Mouse (Mus musculus) midbrain, embryonic 11.5 days (tissue): ENCODE measurements around the gene Rhbdf2. TPM values are rescaled to one million over a fixed set of nuclear protein-coding genes. Genes with fewer than 3 reads are reported as not detected.

ENCODE experiments used
- ATAC-seq: fragments of 200-750 bp; cut with Nextera tagmentation; 2 replicates; pipeline ENCODE4 v1.8.0; 2017; ENCODE audit warnings: moderate TSS enrichment, moderate library complexity; ENCODE audit not compliant: low FRiP score
- DNase-seq: peaks from one replicate; pipeline ENCODE4 v3.0.0; 2015; ENCODE audit warnings: low spot score; ENCODE audit errors: missing footprints
- H3K27ac ChIP-seq: fragments of 300-500 bp; sonication (generic); 2 replicates; pipeline ENCODE4 v1.5.1; 2014; ENCODE audit warnings: low read depth, low read length
- H3K27me3 ChIP-seq: fragments of 300-500 bp; sonication (generic); 2 replicates; pipeline ENCODE4 v1.6.1; 2014; ENCODE audit warnings: mild to moderate bottlenecking, low read length, moderate library complexity, mixed read lengths; ENCODE audit not compliant: control insufficient read depth, insufficient read depth
- H3K36me3 ChIP-seq: fragments of 300-500 bp; sonication (generic); 2 replicates; pipeline ENCODE4 v1.6.1; 2014; ENCODE audit warnings: mild to moderate bottlenecking, low read length, moderate library complexity, mixed read lengths; ENCODE audit not compliant: control insufficient read depth, insufficient read depth
- H3K4me1 ChIP-seq: fragments of 300-500 bp; sonication (generic); 2 replicates; pipeline ENCODE4 v1.6.1; 2014; ENCODE audit warnings: low read length; ENCODE audit not compliant: control insufficient read depth, insufficient read depth
- H3K4me2 ChIP-seq: fragments of 300-500 bp; sonication (generic); 2 replicates; pipeline ENCODE4 v1.6.1; 2014; ENCODE audit warnings: mild to moderate bottlenecking, moderate library complexity
- H3K4me3 ChIP-seq: fragments of 300-500 bp; sonication (generic); 2 replicates; pipeline ENCODE4 v1.5.1; 2014; ENCODE audit warnings: low read depth, low read length
- H3K9ac ChIP-seq: fragments of 300-500 bp; sonication (generic); 2 replicates; pipeline ENCODE4 v1.6.1; 2014; ENCODE audit warnings: low read length
- H3K9me3 ChIP-seq: fragments of 300-500 bp; sonication (generic); 2 replicates; pipeline ENCODE4 v1.6.1; 2016; ENCODE audit warnings: low read length; ENCODE audit not compliant: control insufficient read depth
- WGBS: fragments of 180-500 bp; shearing (Covaris S2); extraction: QIAGEN DNeasy Blood & Tissue Kit; methylation state at CpG from one replicate; pipeline ENCODE4 v1.1.7; 2014; 5-methylcytosine and 5-hydroxymethylcytosine counted together
- polyA plus RNA-seq: library from polyadenylated mRNA; unstranded; fragments of >200 nt; fragmentation: Nextera tagmentation; extraction: Ambion mirVana; gene quantifications from 2 replicates; pipeline ENCODE4 v1.2.1, GENCODE M21; 2014

Gene Rhbdf2
- polyA plus RNA-seq, 1 experiment from 2014 or later, result 1.3 TPM

GRCm38 (mm10) chr11:116589574-116589973 is 37.2 kb downstream of the Rhbdf2 start:
- Histone ChIP-seq H3K4me2 (no peak overlapping the region), H3K4me3 (no peak overlapping the region), H3K9me3 (no peaks in the 10 kb centered on the region), H3K27me3 (no peaks in the 10 kb centered on the region), H3K36me3 (no peaks in the 10 kb centered on the region), H3K9ac (no peak overlapping the region), H3K27ac (no peak overlapping the region), H3K4me1 (peaks cover 2% of the 10 kb centered on the region; the same call in 1 of the 2 replicates)
- no peak for DNase-seq
- WGBS, result 67% methylated on average over 8 of the region's 8 CpGs
- no peak for ATAC-seq

DNA sequence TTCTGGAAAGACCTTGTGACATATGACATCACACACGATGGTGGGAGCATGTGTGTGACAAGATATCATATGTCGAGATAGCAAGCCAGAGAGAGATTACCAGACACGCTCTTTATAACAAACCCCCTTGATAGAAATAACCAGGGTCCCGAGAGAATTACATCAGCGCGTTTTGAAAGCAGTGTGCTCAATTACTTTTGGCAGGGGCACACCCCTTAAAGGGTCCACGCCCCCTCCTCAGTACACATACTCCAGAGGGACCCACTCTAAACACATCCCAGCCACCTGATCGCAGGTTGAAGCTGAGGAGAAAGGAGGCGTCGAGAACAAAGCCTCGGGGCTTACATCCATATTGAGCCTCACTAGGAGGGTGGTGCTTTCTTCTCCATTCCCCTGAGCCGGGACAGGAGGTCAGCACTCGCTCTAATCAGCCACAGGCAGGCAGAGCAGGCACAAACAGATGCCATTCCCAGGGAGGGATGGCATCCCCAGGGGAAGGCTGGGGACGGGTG is 37.7 kb downstream of the Rhbdf2 start:
- H3K4me3 ChIP-seq, result no peak overlapping the region
- no peaks in the 10 kb centered on the region for H3K36me3 ChIP-seq
- DNase-seq (no peak), ATAC-seq (no peak)
- H3K4me1 ChIP-seq, result peaks cover 2% of the 10 kb centered on the region; the same call in 1 of the 2 replicates
- H3K27ac ChIP-seq, result no peak overlapping the region
- no peak overlapping the region for H3K9ac ChIP-seq
- WGBS, result 33% methylated on average over 14 of the region's 14 CpGs
- no peaks in the 10 kb centered on the region for H3K27me3 ChIP-seq
- no peaks in the 10 kb centered on the region for H3K9me3 ChIP-seq
- H3K4me2 ChIP-seq, result no peak overlapping the region

- H3K9me3 ChIP-seq, result no peaks in the 10 kb centered on the region
- no peak overlapping the region for H3K4me3 ChIP-seq
- H3K27ac ChIP-seq, result no peak overlapping the region
- H3K4me2 ChIP-seq, result peak overlapping the region; percentile 25; the same call in 1 of the 2 replicates
- no peaks in the 10 kb centered on the region for H3K36me3 ChIP-seq
- 22% methylated on average over 23 of the region's 23 CpGs for WGBS
- no peak overlapping the region for H3K9ac ChIP-seq
- H3K27me3 ChIP-seq, result no peaks in the 10 kb centered on the region
- DNase-seq (peak; percentile 99), ATAC-seq (peak; percentile 71; the same call in 1 of the 2 replicates)
- peaks cover 2% of the 10 kb centered on the region; the same call in 1 of the 2 replicates for H3K4me1 ChIP-seq
Observed at GRCm38 (mm10) chr11:116586801-116587631, 39.8 kb downstream of the Rhbdf2 start.

GRCm38 (mm10) chr11:116586310-116586709 is 40.5 kb downstream of the Rhbdf2 start, which contains the start of gene Aanat:
Aanat (plus strand) TSS chr11:116586432.
- 68% methylated on average over 5 of the region's 5 CpGs for WGBS
- H3K4me2 ChIP-seq, result peak within 1 kb of the TSS; percentile 25; the same call in 1 of the 2 replicates
- no peak within 1 kb of the TSS for H3K9ac ChIP-seq
- H3K36me3 ChIP-seq, result no peaks in the 10 kb centered on the region
- DNase-seq, result no peak
- H3K9me3 ChIP-seq, result no peaks in the 10 kb centered on the region
- H3K27ac ChIP-seq, result no peak within 1 kb of the TSS
- H3K27me3 ChIP-seq, result no peaks in the 10 kb centered on the region
- ATAC-seq, result no peak
- peaks cover 2% of the 10 kb centered on the region; the same call in 1 of the 2 replicates for H3K4me1 ChIP-seq
- no peak within 1 kb of the TSS for H3K4me3 ChIP-seq

- no peak for ATAC-seq
- Histone ChIP-seq H3K27me3 (no peaks in the 10 kb centered on the region), H3K9ac (no peak overlapping the region), H3K36me3 (no peaks in the 10 kb centered on the region), H3K27ac (no peak overlapping the region), H3K4me1 (peaks cover 2% of the 10 kb centered on the region; the same call in 1 of the 2 replicates), H3K4me3 (no peak overlapping the region), H3K4me2 (no peak overlapping the region), H3K9me3 (no peaks in the 10 kb centered on the region)
- no peak for DNase-seq
- 83% methylated on average over 6 of the region's 6 CpGs for WGBS
Observed at GRCm38 (mm10) chr11:116585682-116586081, 41.1 kb downstream of the Rhbdf2 start.

- peak within 1 kb of the TSS; percentile 94 for H3K9ac ChIP-seq
- H3K36me3 ChIP-seq, result no peaks in the 10 kb centered on the region
- no peaks in the 10 kb centered on the region for H3K27me3 ChIP-seq
- 2% methylated on average over 48 of the region's 51 CpGs for WGBS
- ATAC-seq (peak; percentile 89), DNase-seq (peak; percentile 99)
- H3K4me2 ChIP-seq, result peak within 1 kb of the TSS; percentile 75
- peaks cover 5% of the 10 kb centered on the region for H3K4me1 ChIP-seq
- H3K27ac ChIP-seq, result peak within 1 kb of the TSS; percentile 57
- no peaks in the 10 kb centered on the region for H3K9me3 ChIP-seq
- H3K4me3 ChIP-seq, result peak within 1 kb of the TSS; percentile 95
Observed at GRCm38 (mm10) chr11:116581376-116581814, 45.4 kb downstream of the Rhbdf2 start, which contains the start of gene Ube2o. Ube2o (minus strand) TSS chr11:116581447.

DNA sequence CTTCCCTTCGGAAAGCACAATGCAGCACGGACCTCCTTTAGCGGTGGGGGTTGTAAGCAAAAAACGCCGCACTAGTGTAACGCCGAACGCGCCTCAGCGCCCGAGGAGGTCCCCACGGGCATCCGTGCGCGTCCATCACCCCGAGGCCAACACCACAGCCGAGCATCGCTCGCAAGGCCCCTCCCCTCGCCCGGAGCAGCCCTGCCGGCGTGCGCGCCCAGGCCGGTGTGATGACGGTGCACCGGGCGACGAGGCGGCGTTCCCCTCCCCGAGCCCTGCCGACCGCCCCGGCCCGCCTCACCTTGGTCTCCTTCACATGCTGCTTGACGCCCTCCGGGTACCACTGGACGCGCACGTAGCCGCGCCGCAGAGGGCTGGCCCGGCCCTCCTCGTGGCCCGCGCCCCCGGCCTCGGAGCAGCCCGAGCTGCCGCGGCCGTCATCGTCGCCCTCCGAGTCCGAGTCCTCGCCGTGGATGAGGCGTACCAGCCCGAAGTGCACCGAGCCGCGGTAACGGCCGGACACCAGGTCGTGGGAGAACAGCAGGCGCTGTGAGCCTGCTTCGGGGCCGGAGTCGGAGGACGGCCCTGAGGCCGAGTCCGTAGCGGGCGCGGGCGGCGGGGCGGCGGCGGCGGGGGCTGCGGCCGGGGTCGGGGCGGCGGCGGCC is 46.0 kb downstream of the Rhbdf2 start:
- Histone ChIP-seq H3K4me2 (peak overlapping the region; percentile 75), H3K4me3 (peak overlapping the region; percentile 95), H3K27ac (peak overlapping the region; percentile 57), H3K27me3 (no peaks in the 10 kb centered on the region), H3K36me3 (no peaks in the 10 kb centered on the region), H3K9me3 (no peaks in the 10 kb centered on the region), H3K9ac (peak overlapping the region; percentile 94), H3K4me1 (peaks cover 10% of the 10 kb centered on the region)
- peak; percentile 82 for ATAC-seq
- WGBS, result under 1% methylated on average over 69 of the region's 91 CpGs
- DNase-seq, result peak; percentile 95

DNA sequence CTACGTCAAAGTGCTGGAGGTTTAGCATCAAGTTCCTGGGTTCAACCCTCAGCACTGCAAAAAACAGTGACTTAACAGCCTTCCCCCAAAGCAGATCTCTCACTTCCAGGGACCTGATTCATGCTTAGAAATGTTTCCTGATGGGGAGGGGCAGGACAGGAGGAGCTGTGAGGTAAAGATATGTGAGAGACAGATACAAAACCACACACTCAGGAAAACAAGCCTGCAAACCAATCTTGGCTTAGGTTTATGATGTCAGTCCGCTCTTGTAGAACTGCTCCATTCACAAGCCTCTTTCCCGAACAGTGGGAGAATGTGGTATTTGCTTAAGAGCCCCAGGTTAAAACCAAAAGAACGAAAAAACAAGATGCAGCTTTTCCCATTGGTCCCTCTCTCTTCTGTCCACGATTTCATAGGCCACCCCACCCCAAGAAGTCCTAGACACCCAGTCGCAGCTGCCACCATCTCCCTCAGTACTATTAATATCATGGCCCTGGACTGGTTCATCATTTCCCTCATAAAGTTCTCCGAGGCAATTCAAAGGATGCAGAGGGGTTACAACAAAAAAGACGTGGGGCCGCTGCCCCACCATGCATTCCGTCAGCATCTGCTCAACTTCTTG is 46.7 kb downstream of the Rhbdf2 start:
- Histone ChIP-seq H3K9ac (peak overlapping the region; percentile 94), H3K27ac (0 out of 2 replicates have a peak overlapping the region, but pooled peaks have one; percentile 28), H3K4me3 (peak overlapping the region; percentile 95), H3K4me1 (peaks cover 13% of the 10 kb centered on the region), H3K27me3 (no peaks in the 10 kb centered on the region), H3K36me3 (no peaks in the 10 kb centered on the region), H3K9me3 (no peaks in the 10 kb centered on the region), H3K4me2 (peak overlapping the region; percentile 75)
- WGBS, result 24% methylated on average over 10 of the region's 10 CpGs
- ATAC-seq (no peak), DNase-seq (no peak)
